ENCODE assay signal across 10 mouse cellular contexts in genomic region chr4:120215915-120216591, GRCm38 (mm10). TPM values are rescaled to one million over a fixed set of nuclear protein-coding genes. Genes with fewer than 3 reads are reported as not detected.
DNase-seq lines count a peak whose midpoint lies in the region; ATAC-seq and TF ChIP-seq lines count a peak whose summit lies in the region.
"Had no signal": no experiment of that assay in that cellular context is flagged by ENCODE, and none has a peak within 500 bp of the region (broad histone marks: within the 10 kb centered on the region; RNA-seq: fewer than 3 reads in every experiment).

No protein-coding gene starts in this region.

- WGBS in forebrain, embryonic 14.5 days, result 33% methylated on average over 10 of the region's 10 CpGs
- 31% methylated on average over 10 of the region's 10 CpGs for WGBS in hindbrain, embryonic 16.5 days
- 34% methylated on average over 10 of the region's 10 CpGs for WGBS in liver, postnatal 0 days (ENCODE audit: insufficient replicate concordance)
- 32% methylated on average over 10 of the region's 10 CpGs for WGBS in neural tube, embryonic 14.5 days

- H3K36me3 ChIP-seq in forebrain, embryonic 14.5 days (ENCODE audit: control insufficient read depth, insufficient read depth, low read length), result no peaks in the 10 kb centered on the region
- no peaks in the 10 kb centered on the region for H3K36me3 ChIP-seq in hindbrain, embryonic 16.5 days (ENCODE audit: control insufficient read depth, insufficient read depth, low read length)
- H3K36me3 ChIP-seq in liver, postnatal 0 days (replicated peaks; ENCODE audit: insufficient read depth, low read length), result no peaks in the 10 kb centered on the region
- no peaks in the 10 kb centered on the region for H3K36me3 ChIP-seq in neural tube, embryonic 14.5 days (ENCODE audit: control insufficient read depth, insufficient read depth, low read length)
- H3K36me3 ChIP-seq: embryonic facial prominence, embryonic 12.5 days; liver, embryonic 15.5 days had no signal

- no peaks in the 10 kb centered on the region for H3K9me3 ChIP-seq in forebrain, embryonic 14.5 days (replicated peaks; ENCODE audit: control insufficient read depth, low read length)
- no peaks in the 10 kb centered on the region for H3K9me3 ChIP-seq in hindbrain, embryonic 16.5 days (ENCODE audit: control insufficient read depth, low read length)
- H3K9me3 ChIP-seq in liver, postnatal 0 days (ENCODE audit: low read length), result no peaks in the 10 kb centered on the region
- H3K9me3 ChIP-seq in neural tube, embryonic 14.5 days (ENCODE audit: control insufficient read depth, low read length), result no peaks in the 10 kb centered on the region
- H3K9me3 ChIP-seq: embryonic facial prominence, embryonic 12.5 days; liver, embryonic 15.5 days had no signal

- peak; percentile 67 for ATAC-seq in forebrain, embryonic 14.5 days
- ATAC-seq in hindbrain, embryonic 16.5 days, result peak; percentile 57
- ATAC-seq in liver, postnatal 0 days, result no peak
- peak; percentile 55 for ATAC-seq in neural tube, embryonic 14.5 days (ENCODE audit: low read depth)
- no peak for ATAC-seq in erythroblast, adult 5-6 weeks (replicated peaks; ENCODE audit: low FRiP score, poor library complexity, severe bottlenecking)

- H3K9ac ChIP-seq in forebrain, embryonic 14.5 days (ENCODE audit: low read length), result no peak overlapping the region
- no peak overlapping the region for H3K9ac ChIP-seq in hindbrain, embryonic 16.5 days (ENCODE audit: low read depth, low read length)
- H3K9ac ChIP-seq in liver, postnatal 0 days (replicated peaks), result no peak overlapping the region
- no peak overlapping the region for H3K9ac ChIP-seq in neural tube, embryonic 14.5 days (replicated peaks; ENCODE audit: low read depth, low read length)
- H3K9ac ChIP-seq: embryonic facial prominence, embryonic 12.5 days; liver, embryonic 15.5 days had no signal

- peak; percentile 59 for DNase-seq in ovary, postnatal 36 days (ENCODE audit: low spot score)
- DNase-seq in ovary, postnatal 10 days (ENCODE audit: low spot score), result no peak
- DNase-seq in cerebellum, adult 11 months, result peak; percentile 61
- DNase-seq in forebrain, embryonic 14.5 days (ENCODE audit: low spot score), result peak; percentile 79
- peak; percentile 46 for DNase-seq in liver, postnatal 0 days

- H3K4me2 ChIP-seq in forebrain, embryonic 14.5 days (ENCODE audit: low read length), result no peak overlapping the region
- no peak overlapping the region for H3K4me2 ChIP-seq in hindbrain, embryonic 16.5 days (ENCODE audit: low read length)
- H3K4me2 ChIP-seq in liver, postnatal 0 days (ENCODE audit: low read depth, low read length), result no peak overlapping the region
- no peak overlapping the region for H3K4me2 ChIP-seq in neural tube, embryonic 14.5 days (ENCODE audit: low read depth, low read length)
- H3K4me2 ChIP-seq: embryonic facial prominence, embryonic 12.5 days; liver, embryonic 15.5 days had no signal

- H3K27ac ChIP-seq in forebrain, embryonic 14.5 days (ENCODE audit: low read depth, low read length), result 0 out of 2 replicates have a peak overlapping the region, but pooled peaks have one; percentile 9
- no peak overlapping the region for H3K27ac ChIP-seq in hindbrain, embryonic 16.5 days (ENCODE audit: low read depth, low read length)
- no peak overlapping the region for H3K27ac ChIP-seq in liver, postnatal 0 days (ENCODE audit: low read depth)
- no peak overlapping the region for H3K27ac ChIP-seq in neural tube, embryonic 14.5 days (ENCODE audit: low read depth, low read length)
- H3K27ac ChIP-seq: embryonic facial prominence, embryonic 12.5 days; liver, embryonic 15.5 days had no signal

- peaks cover 3% of the 10 kb centered on the region; the same call in 1 of the 2 replicates for H3K4me1 ChIP-seq in forebrain, embryonic 14.5 days (ENCODE audit: control insufficient read depth, insufficient read depth, low read length)
- no peaks in the 10 kb centered on the region for H3K4me1 ChIP-seq in hindbrain, embryonic 16.5 days (ENCODE audit: control insufficient read depth, insufficient read depth, low read depth, low read length)
- no peaks in the 10 kb centered on the region for H3K4me1 ChIP-seq in liver, postnatal 0 days (ENCODE audit: insufficient read depth)
- no peaks in the 10 kb centered on the region; the same call in 1 of the 2 replicates for H3K4me1 ChIP-seq in neural tube, embryonic 14.5 days (ENCODE audit: control insufficient read depth, insufficient read depth, low read length)
- H3K4me1 ChIP-seq: liver, embryonic 15.5 days had no signal

- no peak for TF ChIP-seq EP300 in liver, postnatal 0 days (IDR thresholded peaks at IDR 0.05; ENCODE audit: low read depth)

- H3K27me3 ChIP-seq in forebrain, embryonic 14.5 days (replicated peaks; ENCODE audit: control insufficient read depth, insufficient read depth, low read length), result no peaks in the 10 kb centered on the region
- H3K27me3 ChIP-seq in hindbrain, embryonic 16.5 days (replicated peaks; ENCODE audit: control insufficient read depth, insufficient read depth, low read length), result no peaks in the 10 kb centered on the region; the same call in 1 of the 2 replicates
- H3K27me3 ChIP-seq in liver, postnatal 0 days (ENCODE audit: insufficient read depth, low read length), result no peaks in the 10 kb centered on the region
- H3K27me3 ChIP-seq in neural tube, embryonic 14.5 days (ENCODE audit: control insufficient read depth, insufficient read depth, low read length), result no peaks in the 10 kb centered on the region
- H3K27me3 ChIP-seq: embryonic facial prominence, embryonic 12.5 days; liver, embryonic 15.5 days had no signal

- TF ChIP-seq CTCF in liver, postnatal 0 days (IDR thresholded peaks at IDR 0.05; ENCODE audit: low read depth), result peak; percentile 52

- H3K4me3 ChIP-seq in forebrain, embryonic 14.5 days (ENCODE audit: low read depth, low read length), result no peak overlapping the region
- no peak overlapping the region for H3K4me3 ChIP-seq in hindbrain, embryonic 16.5 days (ENCODE audit: low read length)
- H3K4me3 ChIP-seq in liver, postnatal 0 days (ENCODE audit: low read depth, low read length), result no peak overlapping the region
- H3K4me3 ChIP-seq in neural tube, embryonic 14.5 days (ENCODE audit: low read depth, low read length), result no peak overlapping the region
- H3K4me3 ChIP-seq: embryonic facial prominence, embryonic 12.5 days; liver, embryonic 15.5 days had no signal

RNA-seq across cellular contexts. Expression of gene Edn2, which starts 55.0 kb away (rescaled TPM):
- polyA plus RNA-seq in forebrain, embryonic 14.5 days (2014; fragmentation: Nextera tagmentation; extraction: Ambion mirVana), result 0.20 and 0.30 TPM in 2 replicates
- polyA plus RNA-seq in hindbrain, embryonic 16.5 days (2015; fragmentation: Nextera tagmentation; extraction: Ambion mirVana), result 0.31 TPM in 1 of 2 replicates, not detected in the other
- 0.07 and 0.19 TPM in 2 replicates for polyA plus RNA-seq in liver, postnatal 0 days (2015; fragmentation: Nextera tagmentation; extraction: Ambion mirVana)
- 0.32 TPM in 1 of 2 replicates, not detected in the other for polyA plus RNA-seq in neural tube, embryonic 14.5 days (2014; fragmentation: Nextera tagmentation; extraction: Ambion mirVana)
- not detected in 2 replicates for total RNA-seq in erythroblast, adult 5-6 weeks (2015; ENCODE audit: low replicate concordance)
- not detected in 2 replicates for total RNA-seq in erythroblast, adult 5-6 weeks (2017; ENCODE audit: low replicate concordance)
- polyA plus RNA-seq: liver, embryonic 15.5 days had no signal

Comparison
In these comparisons a context has a peak if more than half of its experiments do, and no peak if none do; other contexts are left out.
1. ATAC-seq: peak in forebrain, embryonic 14.5 days (single experiment), hindbrain, embryonic 16.5 days (single experiment) and neural tube, embryonic 14.5 days (single experiment); none in liver, postnatal 0 days (single experiment) and erythroblast, adult 5-6 weeks (single experiment).